Mouse (Mus musculus) heart, postnatal 0 days (tissue): Measurements from ENCODE around the gene Sohlh2. TPM values are rescaled to one million over a fixed set of nuclear protein-coding genes. Genes with fewer than 3 reads are reported as not detected.

Experiments
- ATAC-seq: fragments of 200-750 bp; cut with Nextera tagmentation; 2 replicates; pipeline ENCODE4 v1.8.0; 2017; ENCODE audit warnings: low read depth, moderate number of reproducible peaks, moderate library complexity; ENCODE audit not compliant: insufficient read depth
- DNase-seq: peaks from one replicate; pipeline ENCODE4 v3.0.0-alpha.2; 2016; ENCODE audit warnings: low spot score
- H3K27ac ChIP-seq: fragments of 300-500 bp; sonication (generic); 2 replicates; pipeline ENCODE4 v1.5.1; 2014; ENCODE audit warnings: low read depth, mild to moderate bottlenecking
- H3K27me3 ChIP-seq: fragments of 300-500 bp; sonication (generic); 2 replicates; pipeline ENCODE4 v1.6.1; 2014; ENCODE audit warnings: low read length, mixed read lengths; ENCODE audit not compliant: control insufficient read depth, insufficient read depth
- H3K36me3 ChIP-seq: fragments of 300-500 bp; sonication (generic); replicated peaks from 2 replicates; pipeline ENCODE4 v1.6.1; 2014; ENCODE audit warnings: low read length, mixed read lengths; ENCODE audit not compliant: control insufficient read depth, insufficient read depth
- H3K4me1 ChIP-seq: fragments of 300-500 bp; sonication (generic); 2 replicates; pipeline ENCODE4 v1.6.1; 2014; ENCODE audit warnings: antibody characterized with exemption; ENCODE audit not compliant: control insufficient read depth, insufficient read depth
- H3K4me2 ChIP-seq: fragments of 300-500 bp; sonication (generic); 2 replicates; pipeline ENCODE4 v1.6.1; 2014; ENCODE audit warnings: low read depth, mild to moderate bottlenecking, low read length, moderate library complexity
- H3K4me3 ChIP-seq: fragments of 300-500 bp; sonication (generic); 2 replicates; pipeline ENCODE4 v1.5.1; 2014; ENCODE audit warnings: low read depth, low read length
- H3K9ac ChIP-seq: fragments of 300-500 bp; sonication (generic); replicated peaks from 2 replicates; pipeline ENCODE4 v1.6.1; 2014; ENCODE audit warnings: low read depth, low read length, mixed read lengths
- H3K9me3 ChIP-seq: fragments of 300-500 bp; sonication (generic); replicated peaks from 2 replicates; pipeline ENCODE4 v1.6.1; 2016; ENCODE audit warnings: low read length; ENCODE audit not compliant: control insufficient read depth
- CTCF ChIP-seq: IDR thresholded peaks from 2 replicates; pipeline ENCODE4 v1.5.1; 2016; ENCODE audit warnings: antibody characterized with exemption, control low read depth, low read depth
- EP300 ChIP-seq: IDR thresholded peaks from 2 replicates; pipeline ENCODE4 v1.6.1; 2016; ENCODE audit warnings: antibody characterized with exemption, low read depth
- WGBS: fragments of 180-500 bp; shearing (Covaris S2); extraction: QIAGEN DNeasy Blood & Tissue Kit; methylation state at CpG from one replicate; pipeline ENCODE4 v1.1.7; 2014; 5-methylcytosine and 5-hydroxymethylcytosine counted together
- polyA plus RNA-seq: library from polyadenylated mRNA; unstranded; fragments of >200 nt; fragmentation: Nextera tagmentation; extraction: Ambion mirVana; gene quantifications from 2 replicates; pipeline ENCODE4 v1.2.1, GENCODE M21; 2015
- total RNA-seq: library from RNA; depleted of rRNA; stranded (reverse); fragments of >200 nt; gene quantifications from 2 replicates; pipeline ENCODE4 v1.2.3, GENCODE M21; 2014; ENCODE audit warnings: low replicate concordance

Gene Sohlh2
- total and polyA plus RNA-seq, 2 experiments from 2014 or later = not detected

GRCm38 (mm10) chr3:55157413-55157812 lies 24.4 kb upstream of the Sohlh2 start:
- H3K9ac ChIP-seq = no peak overlapping the region
- DNase-seq = no peak
- H3K27ac ChIP-seq = no peak overlapping the region
- no peak overlapping the region for H3K4me2 ChIP-seq
- WGBS = 67% methylated on average over 5 of the region's 5 CpGs
- H3K9me3 ChIP-seq = no peaks in the 10 kb centered on the region
- no peak for TF ChIP-seq EP300
- TF ChIP-seq CTCF = no peak
- H3K27me3 ChIP-seq = no peaks in the 10 kb centered on the region
- H3K4me3 ChIP-seq = no peak overlapping the region
- no peak for ATAC-seq
- no peaks in the 10 kb centered on the region for H3K4me1 ChIP-seq
- H3K36me3 ChIP-seq = no peaks in the 10 kb centered on the region

- Histone ChIP-seq H3K36me3 (no peaks in the 10 kb centered on the region), H3K4me3 (no peak overlapping the region), H3K9me3 (no peaks in the 10 kb centered on the region), H3K27me3 (no peaks in the 10 kb centered on the region), H3K9ac (no peak overlapping the region), H3K27ac (no peak overlapping the region), H3K4me1 (no peaks in the 10 kb centered on the region), H3K4me2 (no peak overlapping the region)
- ATAC-seq (no peak), DNase-seq (no peak)
- no peak for TF ChIP-seq EP300
- TF ChIP-seq CTCF = no peak
- 73% methylated on average over 7 of the region's 7 CpGs for whole genome bisulfite sequencing
Measured at GRCm38 (mm10) chr3:55161144-55161543, 20.7 kb upstream of the Sohlh2 start.

DNA sequence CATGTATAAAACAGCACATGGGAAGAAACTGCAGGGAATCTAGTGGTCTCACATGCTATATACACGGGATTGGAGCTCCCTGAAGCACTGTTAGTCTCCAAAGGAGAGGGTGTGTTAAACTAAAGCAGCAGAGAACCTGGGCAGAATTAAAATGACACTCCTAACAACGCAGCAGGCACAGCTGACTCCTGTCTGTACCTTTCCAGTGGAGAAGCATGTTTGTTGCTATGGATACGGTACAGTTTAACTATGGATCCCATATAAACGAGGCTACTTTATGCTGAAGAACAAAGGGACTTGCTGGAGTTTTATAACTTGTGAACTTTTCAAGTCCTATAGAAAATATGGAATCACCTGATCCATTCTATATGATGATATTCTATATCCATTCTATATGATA lies 18.3 kb upstream of the Sohlh2 start:
- H3K27me3 ChIP-seq = no peaks in the 10 kb centered on the region
- H3K36me3 ChIP-seq = no peaks in the 10 kb centered on the region
- no peak overlapping the region for H3K4me2 ChIP-seq
- 72% methylated on average over 4 of the region's 4 CpGs for WGBS
- H3K9ac ChIP-seq = no peak overlapping the region
- H3K9me3 ChIP-seq = no peaks in the 10 kb centered on the region
- H3K27ac ChIP-seq = no peak overlapping the region
- TF ChIP-seq EP300 (no peak), CTCF (no peak)
- DNase-seq (no peak), ATAC-seq (no peak)
- H3K4me3 ChIP-seq = no peak overlapping the region
- H3K4me1 ChIP-seq = no peaks in the 10 kb centered on the region

GRCm38 (mm10) chr3:55172478-55172877 lies 9.3 kb upstream of the Sohlh2 start:
- TF ChIP-seq EP300 (no peak), CTCF (peak; percentile 30)
- Histone ChIP-seq H3K9me3 (no peaks in the 10 kb centered on the region), H3K9ac (no peak overlapping the region), H3K4me2 (no peak overlapping the region), H3K4me3 (no peak overlapping the region), H3K4me1 (no peaks in the 10 kb centered on the region), H3K36me3 (no peaks in the 10 kb centered on the region), H3K27ac (no peak overlapping the region), H3K27me3 (no peaks in the 10 kb centered on the region)
- ATAC-seq = no peak
- DNase-seq = no peak
- 43% methylated on average over 3 of the region's 3 CpGs for WGBS

DNA sequence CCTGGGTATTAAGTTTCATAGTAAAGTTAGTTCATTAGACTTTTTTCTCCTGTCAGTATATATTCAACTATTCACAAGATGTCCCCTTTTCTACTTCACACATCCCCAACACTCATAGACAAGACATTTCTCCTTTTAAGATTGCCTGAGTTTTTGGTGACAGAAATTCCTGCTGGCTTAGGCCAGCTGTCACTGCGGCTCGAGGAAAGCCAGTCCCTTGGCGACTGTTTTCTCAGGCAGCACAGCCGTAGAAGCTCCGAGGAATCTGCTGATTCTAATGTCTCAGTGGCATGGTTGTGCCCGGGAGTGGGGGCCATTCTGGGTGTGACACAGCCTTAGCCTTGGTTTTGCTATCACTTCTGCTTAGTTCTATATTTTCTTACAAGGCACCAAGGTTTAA lies 4.6 kb upstream of the Sohlh2 start:
- H3K4me3 ChIP-seq = no peak overlapping the region
- 24% methylated on average over 6 of the region's 6 CpGs for WGBS
- no peak overlapping the region for H3K9ac ChIP-seq
- DNase-seq (no peak), ATAC-seq (no peak)
- H3K9me3 ChIP-seq = no peaks in the 10 kb centered on the region
- TF ChIP-seq EP300 (no peak), CTCF (no peak)
- H3K36me3 ChIP-seq = no peaks in the 10 kb centered on the region
- H3K4me2 ChIP-seq = no peak overlapping the region
- H3K27ac ChIP-seq = no peak overlapping the region
- H3K4me1 ChIP-seq = no peaks in the 10 kb centered on the region
- no peaks in the 10 kb centered on the region for H3K27me3 ChIP-seq

GRCm38 (mm10) chr3:55191668-55192067 lies 9.8 kb downstream of the Sohlh2 start:
- Histone ChIP-seq H3K4me3 (no peak overlapping the region), H3K27ac (no peak overlapping the region), H3K9me3 (no peaks in the 10 kb centered on the region), H3K36me3 (no peaks in the 10 kb centered on the region), H3K27me3 (no peaks in the 10 kb centered on the region), H3K4me2 (no peak overlapping the region), H3K4me1 (no peaks in the 10 kb centered on the region), H3K9ac (no peak overlapping the region)
- WGBS = 82% methylated on average over 4 of the region's 4 CpGs
- ATAC-seq = no peak
- DNase-seq = no peak
- TF ChIP-seq CTCF = no peak
- TF ChIP-seq EP300 = no peak
